Mouse (Mus musculus) ES-E14 (cell line): ENCODE measurements around the gene Mamdc4. TPM values are rescaled to one million over a fixed set of nuclear protein-coding genes. Genes with fewer than 3 reads are reported as not detected.
A peak's percentile ranks its signal among the peaks of the same experiment; 100 is the strongest.

Experiments
- DNase-seq: peaks from one replicate; pipeline ENCODE4 v3.0.0-alpha.2; 2013; ENCODE audit warnings: low read depth, low spot score
- H3K27ac ChIP-seq: 2 replicates; pipeline ENCODE4 v1.5.1; 2012; ENCODE audit warnings: low read depth, mild to moderate bottlenecking, low read length, moderate library complexity, mixed read lengths; ENCODE audit not compliant: poor library complexity, insufficient read depth, severe bottlenecking
- H3K36me3 ChIP-seq: 2 replicates; pipeline ENCODE4 v1.6.1; 2012; ENCODE audit warnings: mild to moderate bottlenecking, low read length, moderate library complexity, mixed read lengths; ENCODE audit not compliant: control insufficient read depth, poor library complexity, insufficient read depth, severe bottlenecking
- H3K4me1 ChIP-seq, 2 experiments: fragments of 150-350 bp in 1 of 2; sonication (generic) in 1 of 2; 2 replicates each; pipeline ENCODE4 v1.6.1; 2012; ENCODE audit warnings: low read length in 2 of 2, mild to moderate bottlenecking in 1 of 2, mixed read lengths in 1 of 2; ENCODE audit not compliant: control insufficient read depth in 2 of 2, insufficient read depth in 2 of 2, poor library complexity in 1 of 2
- H3K4me3 ChIP-seq, 2 experiments: fragments of 150-350 bp in 1 of 2; sonication (generic) in 1 of 2; 2 replicates each; pipeline ENCODE4 v1.5.1; 2012; ENCODE audit warnings: low read length in 2 of 2, low read depth in 1 of 2, mild to moderate bottlenecking in 1 of 2, mixed read lengths in 1 of 2; ENCODE audit not compliant: insufficient read depth in 1 of 2, poor library complexity in 1 of 2, severe bottlenecking in 1 of 2
- H3K9ac ChIP-seq: 2 replicates; pipeline ENCODE4 v1.6.1; 2012; ENCODE audit warnings: low read depth, mild to moderate bottlenecking, low read length, mixed read lengths; ENCODE audit not compliant: poor library complexity, insufficient read depth, severe bottlenecking
- H3K9me3 ChIP-seq: fragments of 150-350 bp; sonication (generic); 2 replicates; pipeline ENCODE4 v1.6.1; 2012; ENCODE audit warnings: low read depth, mild to moderate bottlenecking, low read length; ENCODE audit not compliant: control insufficient read depth, insufficient read depth
- CHD2 ChIP-seq: IDR thresholded peaks from 2 replicates; pipeline ENCODE4 v1.6.1; 2014; ENCODE audit warnings: mild to moderate bottlenecking, low read depth, low read length, inconsistent platforms
- HCFC1 ChIP-seq: IDR thresholded peaks from 2 replicates; pipeline ENCODE4 v1.6.1; 2012; ENCODE audit warnings: low read length, inconsistent platforms, borderline replicate concordance; ENCODE audit not compliant: insufficient read depth
- MAFK ChIP-seq: IDR thresholded peaks from 2 replicates; pipeline ENCODE4 v1.6.1; 2014; ENCODE audit warnings: mild to moderate bottlenecking, low read depth, low read length, inconsistent platforms; ENCODE audit not compliant: insufficient read depth
- ZC3H11A ChIP-seq: IDR thresholded peaks from 2 replicates; pipeline ENCODE4 v1.6.1; 2012; ENCODE audit warnings: low read depth, mild to moderate bottlenecking, inconsistent platforms, low read length, borderline replicate concordance
- ZNF384 ChIP-seq: IDR thresholded peaks from 2 replicates; pipeline ENCODE4 v1.6.1; 2012; ENCODE audit warnings: low read depth, low read length, inconsistent platforms
- in situ Hi-C, 2 experiments: fragments of 600-800 bp; cut with MboI; formaldehyde crosslinking; loops; one replicate each; pipeline ENCODE4 v1.15.1; 2025; ENCODE audit warnings: low sequenced_read_pairs in 2 of 2, inconsistent platforms in 1 of 2; ENCODE audit not compliant: unreplicated experiment in 2 of 2
- total RNA-seq: library from RNA; depleted of rRNA; stranded (reverse); fragments of 300-350 nt; gene quantifications from 2 replicates; pipeline ENCODE4 v1.2.3, GENCODE M21; 2012

Mamdc4 gene
- total RNA-seq, 1 experiment = 4.1 TPM

DNA sequence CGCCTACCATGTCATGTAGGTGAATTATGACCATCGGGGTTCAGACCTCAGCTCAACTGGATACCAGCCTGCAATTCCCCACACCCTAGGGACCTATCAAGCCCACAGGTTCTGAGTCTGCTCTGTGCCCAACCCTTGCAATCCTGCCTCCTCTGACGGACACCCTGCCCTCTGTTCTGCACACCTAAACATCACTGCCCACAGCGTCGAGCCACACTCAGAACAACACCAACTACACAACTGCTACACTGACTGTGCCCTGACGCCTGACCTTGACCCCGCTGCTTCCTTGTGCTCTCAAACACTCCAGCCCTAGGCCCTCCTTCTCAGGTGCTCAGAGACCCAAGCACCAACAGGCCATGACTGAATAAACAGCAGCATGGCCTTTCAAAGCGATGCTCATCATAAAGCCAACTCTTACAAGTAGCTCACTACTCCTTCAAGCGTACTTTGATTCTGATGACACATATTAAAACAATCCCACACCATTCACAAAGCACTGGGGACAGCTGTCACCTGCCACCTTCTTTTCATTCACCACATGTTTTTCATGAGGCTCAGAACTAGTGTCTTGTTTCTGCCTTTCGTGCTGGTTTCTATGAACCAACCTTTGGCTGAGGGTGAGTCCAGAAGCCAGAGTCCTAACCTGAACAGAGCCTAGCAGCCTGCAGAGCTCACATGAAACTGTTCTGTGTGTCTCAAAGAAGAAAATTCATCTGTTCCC lies 32.8 kb downstream of the Mamdc4 start:
- no peak for DNase-seq
- Histone ChIP-seq H3K9me3 (no peaks in the 10 kb centered on the region), H3K36me3 (peaks cover 6% of the 10 kb centered on the region; the same call in 1 of the 2 replicates), H3K9ac (no peak overlapping the region), H3K4me1 (peaks cover 0 to 3% of the 10 kb centered on the region in 2 experiments; a peak in 1 of 4 replicates), H3K27ac (no peak overlapping the region), H3K4me3 (no peak overlapping the region)
- in situ Hi-C loops = no loop called here
- TF ChIP-seq CHD2 (no peak), ZC3H11A (no peak), MAFK (no peak), ZNF384 (no peak), HCFC1 (no peak)

DNA sequence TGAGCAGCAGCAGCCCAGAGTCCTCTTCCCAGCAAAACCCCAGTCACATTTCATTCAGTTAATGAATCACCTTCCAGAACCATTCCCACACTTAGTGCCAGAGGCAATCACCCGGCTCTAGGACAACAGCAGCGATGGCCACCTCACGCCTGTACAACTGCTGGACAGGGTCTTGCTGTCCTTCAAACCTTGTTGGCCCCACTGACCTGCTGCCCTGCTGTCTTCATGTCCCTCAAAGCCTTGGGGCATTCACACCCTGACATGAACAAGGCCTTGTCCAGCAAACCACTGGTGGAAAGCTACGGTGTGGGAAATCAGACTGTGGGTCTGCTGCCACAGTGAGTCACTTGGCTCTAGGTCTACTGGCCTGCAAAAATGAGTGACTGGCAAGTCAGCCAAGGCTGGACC lies 34.1 kb downstream of the Mamdc4 start:
- in situ Hi-C loops = no loop called here
- no peak for DNase-seq
- H3K27ac ChIP-seq = no peak overlapping the region
- no peak for TF ChIP-seq CHD2
- no peak for TF ChIP-seq MAFK
- H3K9me3 ChIP-seq = no peaks in the 10 kb centered on the region
- H3K4me3 ChIP-seq = no peak overlapping the region
- no peak overlapping the region for H3K9ac ChIP-seq
- no peaks in the 10 kb centered on the region for H3K4me1 ChIP-seq
- H3K36me3 ChIP-seq = peaks cover 9% of the 10 kb centered on the region; the same call in 1 of the 2 replicates

DNA sequence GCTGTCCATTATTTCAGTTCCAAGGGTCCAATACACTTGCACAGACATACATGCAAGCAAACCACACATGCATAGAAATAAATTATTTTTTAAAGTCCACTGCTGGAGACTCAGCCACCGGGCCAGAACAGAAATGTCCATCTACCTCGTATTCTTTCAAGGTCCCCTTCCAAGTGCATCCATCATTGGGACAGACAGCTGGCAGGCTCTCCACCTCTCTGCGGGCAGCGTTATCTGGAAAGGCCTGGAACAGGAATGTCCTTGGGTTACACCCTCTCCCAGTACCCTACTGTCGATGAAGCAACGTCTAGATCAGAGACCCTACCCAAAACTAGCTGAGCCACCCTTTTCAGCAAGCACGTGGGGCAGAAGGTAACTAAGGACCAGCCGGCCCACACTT lies 38.1 kb downstream of the Mamdc4 start:
- no peak overlapping the region for H3K4me3 ChIP-seq
- DNase-seq = no peak
- H3K27ac ChIP-seq = no peak overlapping the region
- H3K36me3 ChIP-seq = peaks cover 12% of the 10 kb centered on the region; the same call in 1 of the 2 replicates
- H3K4me1 ChIP-seq = no peaks in the 10 kb centered on the region
- H3K9ac ChIP-seq = no peak overlapping the region
- TF ChIP-seq ZC3H11A (no peak), HCFC1 (no peak), CHD2 (no peak), MAFK (no peak), ZNF384 (no peak)
- in situ Hi-C loops = no loop called here
- no peaks in the 10 kb centered on the region for H3K9me3 ChIP-seq

DNA sequence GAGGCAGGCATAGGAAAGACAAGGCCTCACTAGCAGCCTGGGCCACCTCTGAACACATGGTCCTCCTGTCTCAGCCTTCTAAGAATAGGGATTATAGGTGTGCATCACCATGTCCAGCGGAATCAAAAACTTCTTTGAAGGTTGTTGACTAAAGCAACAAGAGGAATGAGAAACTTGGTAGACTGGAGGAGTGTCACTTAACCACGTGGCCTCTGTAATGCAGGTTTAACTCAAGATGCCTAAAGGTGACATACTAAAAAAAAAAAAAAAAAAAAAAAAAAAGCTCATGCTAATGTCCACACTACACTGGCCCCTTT lies 39.8 kb downstream of the Mamdc4 start:
- in situ Hi-C loops = no loop called here
- no peaks in the 10 kb centered on the region for H3K9me3 ChIP-seq
- H3K4me1 ChIP-seq = no peaks in the 10 kb centered on the region
- no peak for DNase-seq
- H3K4me3 ChIP-seq = no peak overlapping the region
- TF ChIP-seq ZNF384 (0 out of 2 replicates have a peak, but pooled peaks have one; percentile 22), CHD2 (no peak), MAFK (no peak)
- no peak overlapping the region for H3K9ac ChIP-seq
- H3K27ac ChIP-seq = no peak overlapping the region
- H3K36me3 ChIP-seq = peaks cover 16% of the 10 kb centered on the region; the same call in 1 of the 2 replicates

DNA sequence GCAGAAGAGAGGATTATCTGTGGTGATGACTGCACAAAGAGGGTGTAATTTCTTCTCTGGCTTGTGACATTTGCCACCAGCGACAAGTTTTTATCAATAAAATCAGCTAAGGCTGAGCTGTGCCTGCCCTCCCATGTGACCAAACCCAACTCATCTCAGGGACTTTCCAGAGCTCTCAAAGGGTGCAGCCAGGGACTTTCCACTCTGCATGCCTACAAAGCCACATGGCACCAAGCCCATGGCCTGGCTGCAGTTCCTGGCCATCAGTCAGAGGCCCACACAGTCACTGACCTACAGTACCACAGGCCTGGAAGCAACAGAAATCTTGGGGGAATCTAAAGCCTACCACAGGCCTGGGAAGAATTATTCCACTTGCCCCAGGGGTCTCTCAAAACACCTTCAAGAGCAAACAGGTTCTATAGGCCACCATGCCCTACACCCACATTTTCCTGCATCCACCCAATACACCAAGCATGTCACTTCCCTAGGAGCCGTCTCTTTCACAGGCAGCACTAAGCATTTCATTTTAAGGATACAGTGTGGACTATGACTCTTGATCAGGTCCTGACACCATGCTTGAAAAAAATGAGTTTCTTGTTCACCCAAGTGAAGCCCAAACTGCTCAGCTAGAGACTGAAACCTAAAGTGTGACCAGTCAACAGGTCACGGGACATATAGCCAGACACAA lies 40.3 kb downstream of the Mamdc4 start:
- Histone ChIP-seq H3K4me3 (no peak overlapping the region), H3K27ac (no peak overlapping the region), H3K36me3 (peaks cover 16% of the 10 kb centered on the region; the same call in 1 of the 2 replicates), H3K9ac (no peak overlapping the region), H3K9me3 (no peaks in the 10 kb centered on the region), H3K4me1 (no peaks in the 10 kb centered on the region)
- in situ Hi-C loops = no loop called here
- no peak for DNase-seq
- TF ChIP-seq ZC3H11A (no peak), HCFC1 (no peak), CHD2 (no peak)
